Mouse (Mus musculus): ENCODE measurements at regions not wholly inside any gene's neighbourhood (a gene's known extent, or its start where the extent isn't known, plus 50 kb on each side); places are given as distances from the start of the nearest gene placed in this dataset.
A peak's percentile ranks its signal among the peaks of the same experiment; 100 is the strongest.

- Histone ChIP-seq H3K9me3 (peaks cover under 1% of the 10 kb centered on the region; the same call in 1 of the 2 replicates), H3K36me3 (replicated peaks) (no peaks in the 10 kb centered on the region), H3K27ac (no peak overlapping the region), H3K4me1 (peaks cover 19% of the 10 kb centered on the region), H3K4me3 (no peak overlapping the region), H3K27me3 (ENCODE audit: poor library complexity, severe bottlenecking) (peaks cover 70% of the 10 kb centered on the region)
- no peak for DNase-seq (ENCODE audit: extremely low spot score, low spot score)
- 92% methylated on average over 7 of the region's 7 CpGs for WGBS
Observed at GRCm38 (mm10) chr10:42090806-42091205, 72.6 kb upstream of the Armc2 start.

- 0 out of 2 replicates have a peak overlapping the region, but pooled peaks have one; percentile 65 for H3K27ac ChIP-seq
- no peaks in the 10 kb centered on the region for H3K36me3 ChIP-seq (replicated peaks)
- H3K4me1 ChIP-seq = peaks cover 19% of the 10 kb centered on the region
- WGBS = 67% methylated on average over 3 of the region's 3 CpGs
- no peak overlapping the region for H3K4me3 ChIP-seq
- DNase-seq (ENCODE audit: extremely low spot score, low spot score) = no peak
- peaks cover 74% of the 10 kb centered on the region for H3K27me3 ChIP-seq (ENCODE audit: poor library complexity, severe bottlenecking)
- peaks cover 4% of the 10 kb centered on the region; the same call in 1 of the 2 replicates for H3K9me3 ChIP-seq
Observed at GRCm38 (mm10) chr10:42090147-42090546, 71.9 kb upstream of the Armc2 start.

DNA sequence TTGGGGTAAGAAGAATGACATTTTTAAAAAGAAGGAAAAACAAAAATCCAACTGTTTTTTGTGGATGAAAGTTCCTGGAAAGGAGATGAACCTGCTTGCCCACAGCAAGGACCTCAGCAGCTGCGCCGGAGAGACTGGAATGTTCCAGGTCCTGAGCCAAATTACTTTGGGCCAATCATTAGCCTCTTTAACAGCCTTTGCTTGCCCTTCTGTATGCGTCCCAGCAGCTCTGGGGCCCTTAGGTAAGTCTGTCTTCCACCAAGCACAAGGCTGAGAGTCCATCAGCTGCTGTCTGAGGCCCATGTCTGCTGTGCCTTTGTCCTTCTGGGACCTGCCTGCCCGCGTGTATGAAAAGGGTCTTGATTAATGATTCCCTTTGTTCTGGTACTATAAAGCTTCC lies 71.4 kb upstream of the Armc2 start:
- H3K27me3 ChIP-seq (ENCODE audit: poor library complexity, severe bottlenecking) = peaks cover 74% of the 10 kb centered on the region

GRCm38 (mm10) chr10:42089235-42089625 lies 71.0 kb upstream of the Armc2 start:
- H3K9me3 ChIP-seq = peaks cover 4% of the 10 kb centered on the region; the same call in 1 of the 2 replicates
- 36% methylated on average over 3 of the region's 3 CpGs for WGBS
- H3K27ac ChIP-seq = peak overlapping the region; percentile 65
- no peak for DNase-seq (ENCODE audit: extremely low spot score, low spot score)
- H3K36me3 ChIP-seq (replicated peaks) = no peaks in the 10 kb centered on the region
- H3K27me3 ChIP-seq (ENCODE audit: poor library complexity, severe bottlenecking) = peaks cover 70% of the 10 kb centered on the region
- H3K4me1 ChIP-seq = peaks cover 19% of the 10 kb centered on the region
- H3K4me3 ChIP-seq = no peak overlapping the region

More for the DNA sequence above, 71.4 kb upstream of the Armc2 start:
- H3K27ac ChIP-seq = peak overlapping the region; percentile 65
- WGBS = 74% methylated on average over 5 of the region's 5 CpGs
- no peak for DNase-seq (ENCODE audit: extremely low spot score, low spot score)
- H3K4me3 ChIP-seq = no peak overlapping the region
- peaks cover 19% of the 10 kb centered on the region for H3K4me1 ChIP-seq
- H3K9me3 ChIP-seq = peaks cover 4% of the 10 kb centered on the region; the same call in 1 of the 2 replicates
- no peaks in the 10 kb centered on the region for H3K36me3 ChIP-seq (replicated peaks)

GRCm38 (mm10) chr10:42088570-42089234 lies 70.5 kb upstream of the Armc2 start:
- peaks cover 4% of the 10 kb centered on the region; the same call in 1 of the 2 replicates for H3K9me3 ChIP-seq
- WGBS = 59% methylated on average over 14 of the region's 14 CpGs
- H3K27ac ChIP-seq = peak overlapping the region; percentile 35; the same call in 1 of the 2 replicates
- DNase-seq (ENCODE audit: extremely low spot score, low spot score) = no peak
- no peak overlapping the region for H3K4me3 ChIP-seq
- H3K4me1 ChIP-seq = peaks cover 19% of the 10 kb centered on the region
- H3K27me3 ChIP-seq (ENCODE audit: poor library complexity, severe bottlenecking) = peaks cover 65% of the 10 kb centered on the region
- H3K36me3 ChIP-seq (replicated peaks) = no peaks in the 10 kb centered on the region

DNA sequence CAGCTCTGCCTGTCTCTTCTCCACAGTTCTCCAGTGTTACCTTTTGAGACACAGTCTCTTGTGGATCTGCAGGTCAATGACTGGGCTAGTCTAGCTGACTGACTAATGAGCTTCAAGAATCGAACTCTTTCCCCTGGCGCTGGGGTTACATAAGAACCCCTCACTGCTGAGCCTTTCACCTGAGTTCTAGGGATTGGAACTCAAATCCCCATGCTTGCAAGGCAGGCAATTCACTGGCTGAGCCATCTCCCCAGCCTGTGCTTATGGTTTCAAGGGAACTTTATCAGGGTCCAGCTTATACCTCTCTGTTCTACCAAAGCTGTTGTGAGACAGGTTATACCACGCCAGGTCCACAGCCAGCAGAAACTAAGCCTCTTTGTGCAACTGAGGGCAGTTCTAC lies 69.7 kb upstream of the Armc2 start:
- DNase-seq (ENCODE audit: extremely low spot score, low spot score) = no peak
- peaks cover 4% of the 10 kb centered on the region; the same call in 1 of the 2 replicates for H3K9me3 ChIP-seq
- H3K4me3 ChIP-seq = no peak overlapping the region
- peaks cover 19% of the 10 kb centered on the region for H3K4me1 ChIP-seq
- H3K36me3 ChIP-seq (replicated peaks) = no peaks in the 10 kb centered on the region
- 90% methylated on average over 3 of the region's 3 CpGs for WGBS
- no peak overlapping the region for H3K27ac ChIP-seq
- H3K27me3 ChIP-seq (ENCODE audit: poor library complexity, severe bottlenecking) = peaks cover 57% of the 10 kb centered on the region

DNA sequence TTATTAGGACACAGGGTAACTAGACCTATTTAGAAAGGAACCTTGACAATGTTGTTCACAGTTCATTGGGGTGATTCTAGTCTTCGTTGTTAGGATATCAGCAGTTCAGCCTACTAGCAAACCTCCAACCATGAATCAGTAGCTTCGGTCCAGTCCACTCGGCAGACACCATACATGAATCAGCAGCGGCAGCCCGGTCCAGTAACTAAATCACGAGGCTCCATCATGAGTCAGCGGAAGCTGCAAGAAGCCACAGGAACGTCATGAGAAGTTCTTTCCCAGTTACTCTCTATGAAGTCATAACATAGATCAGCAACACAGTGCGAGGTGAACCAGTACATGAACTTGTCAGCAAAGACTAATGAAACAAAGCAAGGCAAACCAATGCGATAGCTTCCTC lies 68.4 kb upstream of the Armc2 start:
- H3K36me3 ChIP-seq (replicated peaks) = no peaks in the 10 kb centered on the region

DNA sequence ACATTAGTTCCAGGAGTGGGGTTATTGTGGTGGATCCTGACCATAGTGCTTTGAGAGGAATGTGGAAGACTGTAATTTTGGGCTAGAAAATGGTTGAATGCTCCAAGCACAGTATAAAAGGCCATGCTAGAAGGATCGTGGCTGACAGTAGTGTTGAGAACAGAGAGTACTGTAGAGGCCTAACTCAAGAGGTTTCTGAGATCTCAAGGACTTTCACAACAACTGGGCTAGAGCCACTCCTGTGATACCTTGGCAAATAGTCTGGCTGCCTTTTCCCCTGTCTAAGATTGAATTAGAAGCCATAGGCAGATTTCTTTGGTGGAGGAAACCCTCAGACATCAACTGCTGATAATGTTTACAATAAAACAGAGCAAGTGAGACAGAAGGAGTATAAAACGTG lies 67.1 kb upstream of the Armc2 start:
- Histone ChIP-seq H3K9me3 (peaks cover 4% of the 10 kb centered on the region; the same call in 1 of the 2 replicates), H3K36me3 (replicated peaks) (no peaks in the 10 kb centered on the region), H3K4me1 (peaks cover 19% of the 10 kb centered on the region), H3K27me3 (ENCODE audit: poor library complexity, severe bottlenecking) (peaks cover 34% of the 10 kb centered on the region), H3K4me3 (no peak overlapping the region), H3K27ac (no peak overlapping the region)
- no peak for DNase-seq (ENCODE audit: extremely low spot score, low spot score)
- 83% methylated on average over 2 of the region's 2 CpGs for WGBS

More for the DNA sequence above, 68.4 kb upstream of the Armc2 start:
- no peak overlapping the region for H3K4me3 ChIP-seq
- DNase-seq (ENCODE audit: extremely low spot score, low spot score) = no peak
- WGBS = 95% methylated on average over 10 of the region's 10 CpGs
- peaks cover 4% of the 10 kb centered on the region; the same call in 1 of the 2 replicates for H3K9me3 ChIP-seq
- H3K4me1 ChIP-seq = peaks cover 19% of the 10 kb centered on the region
- no peak overlapping the region for H3K27ac ChIP-seq
- peaks cover 46% of the 10 kb centered on the region for H3K27me3 ChIP-seq (ENCODE audit: poor library complexity, severe bottlenecking)

DNA sequence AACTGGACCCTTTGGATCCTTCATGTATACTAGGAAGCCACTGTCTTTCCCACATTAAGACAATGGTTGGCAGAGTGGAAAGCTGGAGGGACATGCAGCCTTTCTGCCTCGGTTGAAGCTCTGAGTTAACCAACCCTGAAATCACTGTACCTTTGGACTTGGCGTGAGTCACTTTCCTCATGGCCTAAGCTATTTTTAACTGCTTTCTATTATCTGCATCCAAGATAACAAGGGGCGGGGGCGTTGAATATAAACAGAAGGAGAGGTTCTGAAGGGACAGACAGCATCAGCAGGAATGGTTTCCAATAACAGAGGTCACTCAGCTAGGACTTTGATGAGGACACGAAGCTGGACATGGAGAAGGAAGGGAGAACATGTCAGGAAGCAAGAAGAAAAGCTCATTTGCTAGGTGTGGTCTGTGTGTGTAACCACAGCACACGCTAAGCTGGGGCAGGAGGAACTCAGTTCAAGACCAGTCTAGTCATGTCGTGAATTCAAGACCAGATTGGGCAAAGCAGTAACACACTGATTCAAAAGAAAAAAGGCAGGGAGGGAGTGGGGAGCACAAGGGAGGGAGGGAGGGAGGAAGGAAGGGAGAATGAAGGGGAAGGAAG lies 64.1 kb upstream of the Armc2 start:
- Histone ChIP-seq H3K27me3 (ENCODE audit: poor library complexity, severe bottlenecking) (peaks cover 16% of the 10 kb centered on the region), H3K36me3 (replicated peaks) (no peaks in the 10 kb centered on the region), H3K27ac (no peak overlapping the region), H3K9me3 (peaks cover 4% of the 10 kb centered on the region; the same call in 1 of the 2 replicates), H3K4me1 (no peaks in the 10 kb centered on the region), H3K4me3 (no peak overlapping the region)
- 75% methylated on average over 7 of the region's 7 CpGs for WGBS
- no peak for DNase-seq (ENCODE audit: extremely low spot score, low spot score)

GRCm38 (mm10) chr10:42079775-42080174 lies 61.5 kb upstream of the Armc2 start:
- DNase-seq (ENCODE audit: extremely low spot score, low spot score) = no peak
- Histone ChIP-seq H3K27ac (no peak overlapping the region), H3K4me3 (no peak overlapping the region), H3K36me3 (replicated peaks) (no peaks in the 10 kb centered on the region), H3K9me3 (no peaks in the 10 kb centered on the region), H3K27me3 (ENCODE audit: poor library complexity, severe bottlenecking) (no peaks in the 10 kb centered on the region), H3K4me1 (no peaks in the 10 kb centered on the region)

GRCm38 (mm10) chr10:42076711-42077110 lies 58.5 kb upstream of the Armc2 start:
- Histone ChIP-seq H3K9me3 (no peaks in the 10 kb centered on the region), H3K4me3 (no peak overlapping the region), H3K27me3 (ENCODE audit: poor library complexity, severe bottlenecking) (peaks cover 19% of the 10 kb centered on the region), H3K36me3 (replicated peaks) (no peaks in the 10 kb centered on the region), H3K4me1 (peaks cover 16% of the 10 kb centered on the region), H3K27ac (no peak overlapping the region)
- no peak for DNase-seq (ENCODE audit: extremely low spot score, low spot score)
- WGBS = 85% methylated on average over 4 of the region's 4 CpGs

DNA sequence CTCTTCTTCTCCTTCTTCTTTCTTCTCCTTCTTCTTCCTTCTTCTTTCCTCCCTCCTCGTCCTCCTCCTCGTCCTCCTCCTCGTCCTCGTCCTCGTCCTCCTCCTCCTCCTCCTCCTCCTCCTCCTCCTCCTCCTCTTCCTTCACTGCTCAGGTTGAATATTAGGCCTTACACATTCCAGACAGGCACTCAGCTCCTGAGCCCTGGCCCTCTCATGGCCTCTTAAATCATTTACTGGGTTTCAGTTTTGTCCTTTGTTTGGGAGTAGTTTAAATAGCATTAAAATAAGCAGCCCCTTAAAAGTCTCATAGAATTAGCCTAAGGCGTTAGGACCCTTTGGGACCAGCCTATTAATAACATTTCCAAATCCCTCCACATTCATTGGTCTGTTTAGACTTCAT lies 57.3 kb upstream of the Armc2 start:
- H3K4me3 ChIP-seq = no peak overlapping the region
- H3K36me3 ChIP-seq (replicated peaks) = no peaks in the 10 kb centered on the region
- H3K4me1 ChIP-seq = peaks cover 28% of the 10 kb centered on the region
- 89% methylated on average over 6 of the region's 6 CpGs for WGBS
- H3K27ac ChIP-seq = no peak overlapping the region
- peaks cover 20% of the 10 kb centered on the region for H3K27me3 ChIP-seq (ENCODE audit: poor library complexity, severe bottlenecking)
- DNase-seq (ENCODE audit: extremely low spot score, low spot score) = no peak
- no peaks in the 10 kb centered on the region for H3K9me3 ChIP-seq

GRCm38 (mm10) chr10:42072758-42073157 lies 54.5 kb upstream of the Armc2 start:
- WGBS = 16% methylated on average over 9 of the region's 9 CpGs
- peak; percentile 30 for DNase-seq (ENCODE audit: extremely low spot score, low spot score)
- H3K27ac ChIP-seq = peak overlapping the region; percentile 82; the same call in 1 of the 2 replicates
- no peaks in the 10 kb centered on the region for H3K36me3 ChIP-seq (replicated peaks)
- no peak overlapping the region for H3K4me3 ChIP-seq
- peaks cover 32% of the 10 kb centered on the region for H3K4me1 ChIP-seq
- H3K9me3 ChIP-seq = no peaks in the 10 kb centered on the region
- peaks cover 20% of the 10 kb centered on the region for H3K27me3 ChIP-seq (ENCODE audit: poor library complexity, severe bottlenecking)

Data from forebrain, embryonic 10.5 days (tissue).